Mouse (Mus musculus) CD4-positive naive resting alpha-beta T cell, adult 76 days (primary cell): ENCODE results near the gene Mzf1. TPM values are rescaled to one million over a fixed set of nuclear protein-coding genes. Genes with fewer than 3 reads are reported as not detected.

Source experiments
- total RNA-seq: library from RNA; stranded (reverse); gene quantifications from one replicate; pipeline ENCODE4 v1.2.4, GENCODE M21; 2023

Gene Mzf1
- 0.64 TPM for total RNA-seq

GRCm38 (mm10) chr7:13054287-13055010, at the start of gene Mzf1:
Gene Mzf1, minus strand, starts transcription at chr7:13054764.

GRCm38 (mm10) chr7:13095073-13095472, 40.5 kb upstream of the Mzf1 start, which contains the start of gene Vmn1r85:
Gene Vmn1r85, minus strand, starts transcription at chr7:13095173.

GRCm38 (mm10) chr7:13037901-13038555, 16.5 kb downstream of the Mzf1 start, which contains the start of gene Ube2m:
Gene Ube2m, minus strand, starts transcription at chr7:13038275.

GRCm38 (mm10) chr7:13034148-13034977, 20.2 kb downstream of the Mzf1 start, which contains the start of gene Chmp2a:
Gene Chmp2a, minus strand, starts transcription at chr7:13034807.

GRCm38 (mm10) chr7:13010005-13010908, 44.3 kb downstream of the Mzf1 start, which contains the start of gene Zbtb45:
Gene Zbtb45, minus strand, starts transcription at chr7:13010034.

GRCm38 (mm10) chr7:12998851-12999250, 55.7 kb downstream of the Mzf1 start, which contains the start of gene Trim28:
Gene Trim28, plus strand, starts transcription at chr7:12999114.

GRCm38 (mm10) chr7:12998053-12998452, 56.5 kb downstream of the Mzf1 start, which contains the start of gene Slc27a5:
Gene Slc27a5, minus strand, starts transcription at chr7:12998192.

Other genes with a start within 250 kb of the Mzf1 start
- gene Zfp329, start 235.9 kb downstream of the Mzf1 start, total RNA-seq: 9.0 TPM
- 112 TPM for gene Zfp110, start 220.0 kb downstream of the Mzf1 start, total RNA-seq
- 0.82 TPM for gene Zfp128, start 173.6 kb downstream of the Mzf1 start, total RNA-seq
- gene Zscan22, start 156.9 kb downstream of the Mzf1 start, total RNA-seq: 8.8 TPM
- gene Rps5, start 132.5 kb downstream of the Mzf1 start, total RNA-seq: 2,676 TPM
- 1.3 TPM for gene Rnf225, start 127.3 kb downstream of the Mzf1 start, total RNA-seq
- 1.5 TPM for gene Zfp324, start 88.9 kb downstream of the Mzf1 start, total RNA-seq
- gene Zfp446, start 76.9 kb downstream of the Mzf1 start, total RNA-seq: 7.4 TPM
- gene Slc27a5, start 56.6 kb downstream of the Mzf1 start, total RNA-seq: 0.35 TPM
- gene Trim28, start 55.6 kb downstream of the Mzf1 start, total RNA-seq: 362 TPM
- gene Zbtb45, start 44.7 kb downstream of the Mzf1 start, total RNA-seq: 11.5 TPM
- gene Chmp2a, start 20.0 kb downstream of the Mzf1 start, total RNA-seq: 90.7 TPM
- gene Ube2m, start 16.5 kb downstream of the Mzf1 start, total RNA-seq: 77.5 TPM
- not detected for gene Vmn1r85, start 40.4 kb upstream of the Mzf1 start, total RNA-seq
- not detected for gene Vmn1r86, start 65.2 kb upstream of the Mzf1 start, total RNA-seq
- gene Vmn1r87, start 85.4 kb upstream of the Mzf1 start, total RNA-seq: not detected
- gene Vmn1r88, start 104.8 kb upstream of the Mzf1 start, total RNA-seq: 0.09 TPM
- gene Vmn1r89, start 158.3 kb upstream of the Mzf1 start, total RNA-seq: not detected
- 19.4 TPM for gene Lig1, start 222.5 kb upstream of the Mzf1 start, total RNA-seq
- 6.4 TPM for gene Zswim9, start 224.0 kb upstream of the Mzf1 start, total RNA-seq